Mouse (Mus musculus) liver, embryonic 14.5 days (tissue): Measurements from ENCODE around the gene Fam163b. TPM values are rescaled to one million over a fixed set of nuclear protein-coding genes. Genes with fewer than 3 reads are reported as not detected.

Experiments used
- ATAC-seq: fragments of 200-750 bp; cut with Nextera tagmentation; 2 replicates; pipeline ENCODE4 v1.8.0; 2017; ENCODE audit warnings: moderate number of reproducible peaks, mild to moderate bottlenecking, moderate library complexity; ENCODE audit not compliant: insufficient read depth
- DNase-seq, 3 experiments: peaks; one replicate each; pipeline ENCODE4 v3.0.0-alpha.2; 2012 to 2013; ENCODE audit warnings: low read depth in 3 of 3, low spot score in 3 of 3
- H3K27ac ChIP-seq: fragments of 300-500 bp; sonication (generic); 2 replicates; pipeline ENCODE4 v1.5.1; 2014; ENCODE audit warnings: moderate library complexity, mild to moderate bottlenecking, control low read depth, inconsistent platforms
- H3K27me3 ChIP-seq: fragments of 300-500 bp; sonication (generic); 2 replicates; pipeline ENCODE4 v1.6.1; 2014; ENCODE audit warnings: mild to moderate bottlenecking, low read length, moderate library complexity; ENCODE audit not compliant: control insufficient read depth, insufficient read depth
- H3K36me3 ChIP-seq: fragments of 300-500 bp; sonication (generic); replicated peaks from 2 replicates; pipeline ENCODE4 v1.6.1; 2014; ENCODE audit warnings: low read depth; ENCODE audit not compliant: control insufficient read depth, insufficient read depth
- H3K4me1 ChIP-seq, 2 experiments: fragments of 200-500 bp in 1 of 2; fragments of 300-500 bp in 1 of 2; sonication (generic) in 1 of 2; replicated peaks; 2 replicates each; pipeline ENCODE4 v1.6.1; 2012 to 2014; ENCODE audit warnings: antibody characterized with exemption in 1 of 2, inconsistent platforms in 1 of 2, low read length in 1 of 2; ENCODE audit not compliant: control insufficient read depth in 2 of 2, insufficient read depth in 2 of 2
- H3K4me2 ChIP-seq: fragments of 300-500 bp; sonication (generic); 2 replicates; pipeline ENCODE4 v1.6.1; 2014; ENCODE audit warnings: low read depth, mild to moderate bottlenecking, control low read depth, moderate library complexity
- H3K4me3 ChIP-seq, 2 experiments: fragments of 200-500 bp in 1 of 2; fragments of 300-500 bp in 1 of 2; sonication (generic) in 1 of 2; 2 replicates each; pipeline ENCODE4 v1.5.1; 2012 to 2014; ENCODE audit warnings: low read depth in 2 of 2, low read length in 2 of 2, mild to moderate bottlenecking in 2 of 2, control low read depth in 1 of 2, inconsistent platforms in 1 of 2, moderate library complexity in 1 of 2; ENCODE audit not compliant: insufficient read depth in 1 of 2
- H3K9ac ChIP-seq: fragments of 300-500 bp; sonication (generic); replicated peaks from 2 replicates; pipeline ENCODE4 v1.6.1; 2014; ENCODE audit warnings: mild to moderate bottlenecking, control low read depth, moderate library complexity
- H3K9me3 ChIP-seq: fragments of 300-500 bp; sonication (generic); 2 replicates; pipeline ENCODE4 v1.6.1; 2016; ENCODE audit warnings: low read length, mixed read lengths; ENCODE audit not compliant: control insufficient read depth
- CTCF ChIP-seq: IDR thresholded peaks from 2 replicates; pipeline ENCODE4 v1.5.1; 2016; ENCODE audit warnings: antibody characterized with exemption, low read depth, control low read depth
- EP300 ChIP-seq: IDR thresholded peaks from 2 replicates; pipeline ENCODE4 v1.6.1; 2016; ENCODE audit warnings: antibody characterized with exemption, low read depth
- WGBS: fragments of 180-500 bp; shearing (Covaris S2); extraction: QIAGEN DNeasy Blood & Tissue Kit; methylation state at CpG from one replicate; pipeline ENCODE4 v1.1.7; 2014; ENCODE audit not compliant: insufficient replicate concordance; 5-methylcytosine and 5-hydroxymethylcytosine counted together
- polyA plus RNA-seq, 2 experiments: library from polyadenylated mRNA; depleted of rRNA in 1 of 2; stranded (reverse) in 1 of 2; unstranded in 1 of 2; fragments of >200 nt; fragmentation: Nextera tagmentation in 1 of 2; extraction: Ambion mirVana in 1 of 2; gene quantifications; 2 replicates each; pipeline versions ENCODE4 v1.2.1 to v1.2.3; 2012 to 2014

The Fam163b gene
- polyA plus RNA-seq, 2 experiments = 0.01 TPM; not detected in 1

GRCm38 (mm10) chr2:27087581-27087980, 54.7 kb downstream of the Fam163b start:
- 63% methylated on average over 5 of the region's 5 CpGs for WGBS

GRCm38 (mm10) chr2:27086483-27087010, 55.7 kb downstream of the Fam163b start:
- Histone ChIP-seq H3K4me2 (no peak overlapping the region), H3K4me1 (no peaks in the 10 kb centered on the region), H3K9ac (no peak overlapping the region), H3K4me3 (no peak overlapping the region), H3K9me3 (no peaks in the 10 kb centered on the region), H3K27ac (no peak overlapping the region), H3K27me3 (no peaks in the 10 kb centered on the region), H3K36me3 (no peaks in the 10 kb centered on the region)
- no peak for DNase-seq
- no peak for ATAC-seq
- TF ChIP-seq CTCF (0 out of 2 replicates have a peak, but pooled peaks have one; percentile 3), EP300 (no peak)
- 44% methylated on average over 4 of the region's 4 CpGs for WGBS

More at GRCm38 (mm10) chr2:27087581-27087980, 54.7 kb downstream of the Fam163b start:
- no peak overlapping the region for H3K9ac ChIP-seq
- no peaks in the 10 kb centered on the region for H3K9me3 ChIP-seq
- ATAC-seq = no peak
- H3K27ac ChIP-seq = no peak overlapping the region
- no peak overlapping the region for H3K4me2 ChIP-seq
- no peak for TF ChIP-seq EP300
- no peak for TF ChIP-seq CTCF
- no peaks in the 10 kb centered on the region for H3K36me3 ChIP-seq
- no peaks in the 10 kb centered on the region for H3K4me1 ChIP-seq
- no peak overlapping the region for H3K4me3 ChIP-seq
- no peaks in the 10 kb centered on the region for H3K27me3 ChIP-seq
- no peak for DNase-seq

- Histone ChIP-seq H3K4me3 (no peak overlapping the region), H3K4me1 (no peaks in the 10 kb centered on the region), H3K9me3 (no peaks in the 10 kb centered on the region), H3K27me3 (no peaks in the 10 kb centered on the region), H3K9ac (no peak overlapping the region), H3K36me3 (no peaks in the 10 kb centered on the region), H3K4me2 (no peak overlapping the region), H3K27ac (no peak overlapping the region)
- ATAC-seq (no peak), DNase-seq (no peak)
- TF ChIP-seq EP300 (no peak), CTCF (no peak)
- WGBS = 23% methylated on average over 2 of the region's 2 CpGs
These were observed 56.5 kb downstream of the Fam163b start for GRCm38 (mm10) chr2:27085801-27086200.

GRCm38 (mm10) chr2:27084963-27085362, 57.3 kb downstream of the Fam163b start:
- no peak overlapping the region for H3K4me3 ChIP-seq
- no peaks in the 10 kb centered on the region for H3K4me1 ChIP-seq
- TF ChIP-seq CTCF (no peak), EP300 (no peak)
- no peaks in the 10 kb centered on the region for H3K27me3 ChIP-seq
- 43% methylated on average over 8 of the region's 8 CpGs for WGBS
- no peak for DNase-seq
- no peak overlapping the region for H3K4me2 ChIP-seq
- no peak overlapping the region for H3K27ac ChIP-seq
- no peaks in the 10 kb centered on the region for H3K9me3 ChIP-seq
- H3K9ac ChIP-seq = no peak overlapping the region
- ATAC-seq = no peak
- no peaks in the 10 kb centered on the region for H3K36me3 ChIP-seq

GRCm38 (mm10) chr2:27083761-27084475, 58.4 kb downstream of the Fam163b start:
- no peaks in the 10 kb centered on the region for H3K9me3 ChIP-seq
- ATAC-seq (no peak), DNase-seq (no peak)
- H3K27ac ChIP-seq = no peak overlapping the region
- no peak overlapping the region for H3K9ac ChIP-seq
- no peaks in the 10 kb centered on the region for H3K36me3 ChIP-seq
- no peaks in the 10 kb centered on the region; the same call in none of the 2 replicates for H3K27me3 ChIP-seq
- H3K4me2 ChIP-seq = no peak overlapping the region
- H3K4me3 ChIP-seq = no peak overlapping the region
- WGBS = 38% methylated on average over 12 of the region's 12 CpGs
- TF ChIP-seq EP300 (no peak), CTCF (no peak)
- no peaks in the 10 kb centered on the region for H3K4me1 ChIP-seq
